ENCODE assay signal across 11 mouse cellular contexts in genomic region chr13:111953860-111954519, GRCm38 (mm10).
A peak's percentile ranks its signal among the peaks of the same experiment; 100 is the strongest.
DNase-seq lines count a peak whose midpoint lies in the region; ATAC-seq and TF ChIP-seq lines count a peak whose summit lies in the region.
"Had no signal": no experiment of that assay in that cellular context is flagged by ENCODE, and none has a peak within 500 bp of the region (broad histone marks: within the 10 kb centered on the region; RNA-seq: fewer than 3 reads in every experiment).

No protein-coding gene starts in this region.

- no peak overlapping the region for H3K4me3 ChIP-seq in forebrain, embryonic 12.5 days (replicated peaks)
- no peak overlapping the region for H3K4me3 ChIP-seq in forebrain, embryonic 15.5 days
- no peak overlapping the region for H3K4me3 ChIP-seq in stomach, embryonic 14.5 days (ENCODE audit: low read depth, low read length)
- no peak overlapping the region for H3K4me3 ChIP-seq in stomach, postnatal 0 days (ENCODE audit: low read depth, low read length)
- H3K4me3 ChIP-seq: erythroblast, embryonic 14.5 days had no signal

- DNase-seq in kidney, adult 9 months = peak; percentile 25
- DNase-seq in kidney, postnatal 4 days = no peak
- DNase-seq in stomach, postnatal 0 days (ENCODE audit: low spot score) = no peak
- DNase-seq in Muller cell, postnatal 12 days (ENCODE audit: inconsistent ontology term) = no peak
- DNase-seq: cerebellum, adult 11 months had no signal

- H3K4me1 ChIP-seq in forebrain, embryonic 12.5 days = peaks cover 11% of the 10 kb centered on the region; the same call in 1 of the 2 replicates
- no peaks in the 10 kb centered on the region for H3K4me1 ChIP-seq in forebrain, embryonic 15.5 days
- H3K4me1 ChIP-seq in stomach, embryonic 14.5 days (ENCODE audit: control insufficient read depth, insufficient read depth, low read length) = peaks cover 11% of the 10 kb centered on the region; the same call in 1 of the 2 replicates
- H3K4me1 ChIP-seq in stomach, postnatal 0 days (replicated peaks; ENCODE audit: control insufficient read depth, insufficient read depth) = no peaks in the 10 kb centered on the region; the same call in 1 of the 2 replicates

- 32% methylated on average over 8 of the region's 8 CpGs for whole genome bisulfite sequencing in forebrain, embryonic 12.5 days
- 19% methylated on average over 8 of the region's 8 CpGs for WGBS in forebrain, embryonic 15.5 days
- 51% methylated on average over 8 of the region's 8 CpGs for WGBS in stomach, embryonic 14.5 days
- WGBS in stomach, postnatal 0 days = 50% methylated on average over 8 of the region's 8 CpGs

- ATAC-seq in forebrain, embryonic 12.5 days (ENCODE audit: low FRiP score) = no peak
- no peak for ATAC-seq in forebrain, embryonic 15.5 days (replicated peaks)
- no peak for ATAC-seq in stomach, embryonic 14.5 days (ENCODE audit: insufficient number of reproducible peaks, insufficient read depth, low FRiP score, low read depth)
- no peak for ATAC-seq in stomach, postnatal 0 days (ENCODE audit: low FRiP score, low TSS enrichment)
- no peak for ATAC-seq in megakaryocyte, adult 5-6 weeks (ENCODE audit: poor library complexity, severe bottlenecking)

- H3K27me3 ChIP-seq in forebrain, embryonic 12.5 days = no peaks in the 10 kb centered on the region
- no peaks in the 10 kb centered on the region for H3K27me3 ChIP-seq in forebrain, embryonic 15.5 days
- no peaks in the 10 kb centered on the region for H3K27me3 ChIP-seq in stomach, embryonic 14.5 days (ENCODE audit: control insufficient read depth, insufficient read depth, low read length)
- no peaks in the 10 kb centered on the region for H3K27me3 ChIP-seq in stomach, postnatal 0 days (ENCODE audit: control insufficient read depth, insufficient read depth, low read length)

- H3K4me2 ChIP-seq in forebrain, embryonic 12.5 days = no peak overlapping the region
- no peak overlapping the region for H3K4me2 ChIP-seq in forebrain, embryonic 15.5 days (replicated peaks)
- no peak overlapping the region for H3K4me2 ChIP-seq in stomach, embryonic 14.5 days (replicated peaks; ENCODE audit: low read depth, low read length)
- H3K4me2 ChIP-seq in stomach, postnatal 0 days (replicated peaks; ENCODE audit: low read depth) = no peak overlapping the region

- H3K36me3 ChIP-seq in forebrain, embryonic 12.5 days (replicated peaks) = no peaks in the 10 kb centered on the region
- no peaks in the 10 kb centered on the region for H3K36me3 ChIP-seq in forebrain, embryonic 15.5 days
- no peaks in the 10 kb centered on the region for H3K36me3 ChIP-seq in stomach, embryonic 14.5 days (ENCODE audit: control insufficient read depth, insufficient read depth, low read length)
- no peaks in the 10 kb centered on the region for H3K36me3 ChIP-seq in stomach, postnatal 0 days (ENCODE audit: control insufficient read depth, insufficient read depth, low read length)

- TF ChIP-seq CTCF in stomach, postnatal 0 days (IDR thresholded peaks at IDR 0.05; ENCODE audit: low read depth) = no peak

- peak overlapping the region; percentile 14; the same call in 1 of the 2 replicates for H3K27ac ChIP-seq in forebrain, embryonic 12.5 days
- no peak overlapping the region for H3K27ac ChIP-seq in forebrain, embryonic 15.5 days (replicated peaks)
- H3K27ac ChIP-seq in stomach, embryonic 14.5 days (ENCODE audit: low read length) = 0 out of 2 replicates have a peak overlapping the region, but pooled peaks have one; percentile 58
- H3K27ac ChIP-seq in stomach, postnatal 0 days (replicated peaks) = no peak overlapping the region
- H3K27ac ChIP-seq: liver, embryonic 14.5 days had no signal

- H3K9me3 ChIP-seq in forebrain, embryonic 12.5 days = no peaks in the 10 kb centered on the region
- H3K9me3 ChIP-seq in forebrain, embryonic 15.5 days = no peaks in the 10 kb centered on the region
- no peaks in the 10 kb centered on the region for H3K9me3 ChIP-seq in stomach, embryonic 14.5 days (ENCODE audit: control insufficient read depth, low read depth, low read length)
- no peaks in the 10 kb centered on the region for H3K9me3 ChIP-seq in stomach, postnatal 0 days (ENCODE audit: control insufficient read depth, low read length)

- no peak for TF ChIP-seq EP300 in stomach, postnatal 0 days (optimal IDR thresholded peaks at IDR 0.05)

- no peak overlapping the region for H3K9ac ChIP-seq in forebrain, embryonic 12.5 days
- no peak overlapping the region for H3K9ac ChIP-seq in forebrain, embryonic 15.5 days (replicated peaks)
- H3K9ac ChIP-seq in stomach, embryonic 14.5 days (replicated peaks; ENCODE audit: low read depth, low read length) = no peak overlapping the region
- H3K9ac ChIP-seq in stomach, postnatal 0 days (ENCODE audit: low read length) = no peak overlapping the region
- H3K9ac ChIP-seq: liver, embryonic 14.5 days had no signal

Comparison
In these comparisons a context has a peak if more than half of its experiments do, and no peak if none do; other contexts are left out.
1. H3K27ac ChIP-seq: peak in forebrain, embryonic 12.5 days (single experiment) and stomach, embryonic 14.5 days (single experiment); none in forebrain, embryonic 15.5 days (single experiment) and stomach, postnatal 0 days (single experiment).